Mouse (Mus musculus) myocyte (in vitro differentiated cells): ENCODE results near the gene Hoxb9.

Experiments
- E2F4 ChIP-seq: IDR thresholded peaks from one replicate; pipeline ENCODE4 v1.6.1; 2011; ENCODE audit warnings: mild to moderate bottlenecking, control low read depth, moderate library complexity; ENCODE audit not compliant: insufficient read depth
- MAX ChIP-seq: IDR thresholded peaks from one replicate; pipeline ENCODE4 v1.6.1; 2011; ENCODE audit warnings: low read depth, mild to moderate bottlenecking, control low read depth
- MYOD1 ChIP-seq, 3 experiments: IDR thresholded peaks; one replicate each; pipeline ENCODE4 v1.6.1; 2011; ENCODE audit warnings: control low read depth in 2 of 3, low read depth in 2 of 3, mild to moderate bottlenecking in 2 of 3, moderate library complexity in 1 of 3; ENCODE audit not compliant: insufficient read length in 2 of 3, control insufficient read depth in 1 of 3
- MYOG ChIP-seq, 3 experiments: IDR thresholded peaks; one replicate each; pipeline ENCODE4 v1.6.1; 2011; ENCODE audit warnings: control low read depth in 2 of 3, low read depth in 2 of 3, mild to moderate bottlenecking in 2 of 3; ENCODE audit not compliant: insufficient read length in 2 of 3, control insufficient read depth in 1 of 3, insufficient read depth in 1 of 3
- POLR2A ChIP-seq: IDR thresholded peaks from one replicate; pipeline ENCODE4 v1.6.1; 2011; ENCODE audit warnings: low read depth, mild to moderate bottlenecking, control low read depth, moderate library complexity; ENCODE audit not compliant: insufficient read length
- POLR2AphosphoS2 ChIP-seq: IDR thresholded peaks from one replicate; pipeline ENCODE4 v1.6.1; 2011; ENCODE audit warnings: low read depth, control low read depth; ENCODE audit not compliant: insufficient read length
- REST ChIP-seq: IDR thresholded peaks from one replicate; pipeline ENCODE4 v1.6.1; 2011; ENCODE audit warnings: mild to moderate bottlenecking, control low read depth, moderate library complexity; ENCODE audit not compliant: insufficient read depth, insufficient read length
- TCF12 ChIP-seq: IDR thresholded peaks from one replicate; pipeline ENCODE4 v1.6.1; 2011; ENCODE audit warnings: mild to moderate bottlenecking, control low read depth; ENCODE audit not compliant: poor library complexity, insufficient read depth, severe bottlenecking
- TCF3 ChIP-seq: IDR thresholded peaks from one replicate; pipeline ENCODE4 v1.6.1; 2011; ENCODE audit warnings: low read depth, control low read depth; ENCODE audit not compliant: insufficient read length
- USF1 ChIP-seq: IDR thresholded peaks from one replicate; pipeline ENCODE4 v1.6.1; 2011; ENCODE audit warnings: low read depth, mild to moderate bottlenecking, control low read depth, moderate library complexity

- no peak for TF ChIP-seq POLR2A
- TF ChIP-seq USF1: no peak
- no peak for TF ChIP-seq TCF12
- no peak for TF ChIP-seq MAX
- no peak for TF ChIP-seq MYOD1 (IDR thresholded peaks at IDR 0.05; ENCODE audit: control insufficient read depth in 1 of 3, insufficient read length in 2 of 3, low read depth in 2 of 3)
- TF ChIP-seq MYOG (IDR thresholded peaks at IDR 0.05; ENCODE audit: control insufficient read depth in 1 of 3, insufficient read depth in 1 of 3, insufficient read length in 2 of 3, low read depth in 2 of 3): no peak
- TF ChIP-seq REST: no peak
- TF ChIP-seq POLR2AphosphoS2: no peak
- no peak for TF ChIP-seq TCF3
- TF ChIP-seq E2F4: no peak
Observed at GRCm38 (mm10) chr11:96280399-96281378, 9.4 kb downstream of the Hoxb9 start.
